Mouse (Mus musculus) heart, embryonic 14.5 days (tissue): ENCODE measurements around the gene Trabd2b. TPM values are rescaled to one million over a fixed set of nuclear protein-coding genes. Genes with fewer than 3 reads are reported as not detected.

Experiments used
- ATAC-seq: fragments of 200-750 bp; cut with Nextera tagmentation; 2 replicates; pipeline ENCODE4 v1.8.0; 2017; ENCODE audit warnings: low read depth, moderate TSS enrichment; ENCODE audit not compliant: insufficient number of reproducible peaks, insufficient read depth, low FRiP score
- H3K27ac ChIP-seq, 2 experiments: fragments of 200-500 bp in 1 of 2; fragments of 300-500 bp in 1 of 2; sonication (generic) in 1 of 2; replicated peaks in 1 of 2; 2 replicates each; pipeline ENCODE4 v1.5.1; 2012 to 2014; ENCODE audit warnings: low read depth in 2 of 2, low read length in 2 of 2, control low read depth in 1 of 2, mild to moderate bottlenecking in 1 of 2, mixed read lengths in 1 of 2; ENCODE audit not compliant: control insufficient read depth in 1 of 2, insufficient read depth in 1 of 2
- H3K27me3 ChIP-seq: fragments of 300-500 bp; sonication (generic); 2 replicates; pipeline ENCODE4 v1.6.1; 2014; ENCODE audit warnings: mild to moderate bottlenecking, low read length, control low read depth; ENCODE audit not compliant: control insufficient read depth, insufficient read depth
- H3K36me3 ChIP-seq: fragments of 300-500 bp; sonication (generic); 2 replicates; pipeline ENCODE4 v1.6.1; 2014; ENCODE audit warnings: mild to moderate bottlenecking, control low read depth, low read length, mixed read lengths; ENCODE audit not compliant: control insufficient read depth, insufficient read depth
- H3K4me1 ChIP-seq, 2 experiments: fragments of 200-500 bp in 1 of 2; fragments of 300-500 bp in 1 of 2; sonication (generic) in 1 of 2; 2 replicates each; pipeline ENCODE4 v1.6.1; 2012 to 2014; ENCODE audit warnings: low read length in 2 of 2, control low read depth in 1 of 2, mixed read lengths in 1 of 2; ENCODE audit not compliant: control insufficient read depth in 2 of 2, insufficient read depth in 2 of 2
- H3K4me2 ChIP-seq: fragments of 300-500 bp; sonication (generic); 2 replicates; pipeline ENCODE4 v1.6.1; 2014; ENCODE audit warnings: mild to moderate bottlenecking, low read length
- H3K4me3 ChIP-seq, 2 experiments: fragments of 200-500 bp in 1 of 2; fragments of 300-500 bp in 1 of 2; sonication (generic) in 1 of 2; 2 replicates each; pipeline ENCODE4 v1.5.1; 2012 to 2014; ENCODE audit warnings: low read length in 2 of 2, mild to moderate bottlenecking in 2 of 2, control low read depth in 1 of 2, low read depth in 1 of 2, moderate library complexity in 1 of 2; ENCODE audit not compliant: control insufficient read depth in 1 of 2, insufficient read depth in 1 of 2
- H3K9ac ChIP-seq: fragments of 300-500 bp; sonication (generic); 2 replicates; pipeline ENCODE4 v1.6.1; 2014; ENCODE audit warnings: mild to moderate bottlenecking, low read length
- H3K9me3 ChIP-seq: fragments of 300-500 bp; sonication (generic); 2 replicates; pipeline ENCODE4 v1.6.1; 2016; ENCODE audit warnings: low read length, control low read depth; ENCODE audit not compliant: control insufficient read depth
- WGBS: fragments of 180-500 bp; shearing (Covaris S2); extraction: QIAGEN DNeasy Blood & Tissue Kit; methylation state at CpG from one replicate; pipeline ENCODE4 v1.1.7; 2014; 5-methylcytosine and 5-hydroxymethylcytosine counted together
- polyA plus RNA-seq: library from polyadenylated mRNA; unstranded; fragments of >200 nt; fragmentation: Nextera tagmentation; extraction: Ambion mirVana; gene quantifications from 2 replicates; pipeline ENCODE4 v1.2.1, GENCODE M21; 2014

The Trabd2b gene
- polyA plus RNA-seq, 1 experiment from 2014 or later, result 2.7 TPM

GRCm38 (mm10) chr4:114624114-114624910 lies 217.8 kb downstream of the Trabd2b start:
- no peak for ATAC-seq

GRCm38 (mm10) chr4:114625357-114625756 lies 218.8 kb downstream of the Trabd2b start:
- Histone ChIP-seq H3K4me3 (no peak overlapping the region), H3K36me3 (no peaks in the 10 kb centered on the region), H3K9ac (no peak overlapping the region), H3K27ac (no peak overlapping the region), H3K27me3 (peaks cover 22% of the 10 kb centered on the region), H3K4me2 (no peak overlapping the region), H3K9me3 (no peaks in the 10 kb centered on the region), H3K4me1 (peaks cover 15 to 17% of the 10 kb centered on the region in 2 experiments; a peak in 3 of 4 replicates)
- WGBS, result 29% methylated on average over 4 of the region's 4 CpGs
- ATAC-seq, result no peak

More at GRCm38 (mm10) chr4:114624114-114624910, 217.8 kb downstream of the Trabd2b start:
- Histone ChIP-seq H3K4me2 (no peak overlapping the region), H3K9ac (no peak overlapping the region), H3K36me3 (no peaks in the 10 kb centered on the region), H3K9me3 (no peaks in the 10 kb centered on the region), H3K27me3 (peaks cover 26% of the 10 kb centered on the region), H3K27ac (no peak overlapping the region), H3K4me1 (peaks cover 15 to 21% of the 10 kb centered on the region in 2 experiments; a peak in 3 of 4 replicates), H3K4me3 (no peak overlapping the region)
- WGBS, result 56% methylated on average over 3 of the region's 3 CpGs

GRCm38 (mm10) chr4:114625920-114626319 lies 219.4 kb downstream of the Trabd2b start:
- no peak overlapping the region for H3K27ac ChIP-seq
- no peak overlapping the region for H3K9ac ChIP-seq

GRCm38 (mm10) chr4:114627674-114628293 lies 221.3 kb downstream of the Trabd2b start:
- Histone ChIP-seq H3K36me3 (no peaks in the 10 kb centered on the region), H3K9ac (no peak overlapping the region), H3K9me3 (no peaks in the 10 kb centered on the region), H3K4me3 (no peak overlapping the region), H3K27me3 (peaks cover 31% of the 10 kb centered on the region), H3K4me2 (no peak overlapping the region), H3K27ac (no peak overlapping the region), H3K4me1 (peaks cover 15% of the 10 kb centered on the region in 2 experiments; a peak in 3 of 4 replicates)
- WGBS, result 65% methylated on average over 7 of the region's 7 CpGs
- no peak for ATAC-seq

More at GRCm38 (mm10) chr4:114625920-114626319, 219.4 kb downstream of the Trabd2b start:
- no peak for ATAC-seq
- 85% methylated on average over 3 of the region's 3 CpGs for WGBS
- H3K36me3 ChIP-seq, result no peaks in the 10 kb centered on the region
- no peak overlapping the region for H3K4me2 ChIP-seq
- no peak overlapping the region for H3K4me3 ChIP-seq
- no peaks in the 10 kb centered on the region for H3K9me3 ChIP-seq
- H3K4me1 ChIP-seq, result peaks cover 15% of the 10 kb centered on the region in 2 experiments; a peak in 3 of 4 replicates
- H3K27me3 ChIP-seq, result peaks cover 23% of the 10 kb centered on the region

- no peak overlapping the region for H3K9ac ChIP-seq
Observed at GRCm38 (mm10) chr4:114635889-114636288, 229.4 kb downstream of the Trabd2b start.

GRCm38 (mm10) chr4:114636324-114636723 lies 229.8 kb downstream of the Trabd2b start:
- WGBS, result 91% methylated on average over 1 of the region's 1 CpGs
- ATAC-seq, result no peak
- Histone ChIP-seq H3K4me2 (no peak overlapping the region), H3K4me1 (no peaks in the 10 kb centered on the region), H3K27me3 (peaks cover 67% of the 10 kb centered on the region), H3K9ac (no peak overlapping the region), H3K27ac (no peak overlapping the region), H3K4me3 (no peak overlapping the region), H3K9me3 (no peaks in the 10 kb centered on the region), H3K36me3 (no peaks in the 10 kb centered on the region)

More at GRCm38 (mm10) chr4:114635889-114636288, 229.4 kb downstream of the Trabd2b start:
- Histone ChIP-seq H3K36me3 (no peaks in the 10 kb centered on the region), H3K9me3 (no peaks in the 10 kb centered on the region), H3K27ac (no peak overlapping the region), H3K4me2 (no peak overlapping the region), H3K4me1 (no peaks in the 10 kb centered on the region), H3K4me3 (no peak overlapping the region), H3K27me3 (peaks cover 67% of the 10 kb centered on the region)
- no peak for ATAC-seq
- 15% methylated on average over 5 of the region's 5 CpGs for WGBS

- Histone ChIP-seq H3K27ac (no peak overlapping the region), H3K9ac (no peak overlapping the region), H3K4me3 (no peak overlapping the region), H3K4me2 (no peak overlapping the region), H3K4me1 (no peaks in the 10 kb centered on the region), H3K36me3 (no peaks in the 10 kb centered on the region), H3K27me3 (peaks cover 64% of the 10 kb centered on the region), H3K9me3 (no peaks in the 10 kb centered on the region)
- ATAC-seq, result no peak
- 4% methylated on average over 3 of the region's 3 CpGs for WGBS
Observed at GRCm38 (mm10) chr4:114637120-114637519, 230.6 kb downstream of the Trabd2b start.
